ENCODE assay signal across 8 mouse cellular contexts in the genomic region with DNA sequence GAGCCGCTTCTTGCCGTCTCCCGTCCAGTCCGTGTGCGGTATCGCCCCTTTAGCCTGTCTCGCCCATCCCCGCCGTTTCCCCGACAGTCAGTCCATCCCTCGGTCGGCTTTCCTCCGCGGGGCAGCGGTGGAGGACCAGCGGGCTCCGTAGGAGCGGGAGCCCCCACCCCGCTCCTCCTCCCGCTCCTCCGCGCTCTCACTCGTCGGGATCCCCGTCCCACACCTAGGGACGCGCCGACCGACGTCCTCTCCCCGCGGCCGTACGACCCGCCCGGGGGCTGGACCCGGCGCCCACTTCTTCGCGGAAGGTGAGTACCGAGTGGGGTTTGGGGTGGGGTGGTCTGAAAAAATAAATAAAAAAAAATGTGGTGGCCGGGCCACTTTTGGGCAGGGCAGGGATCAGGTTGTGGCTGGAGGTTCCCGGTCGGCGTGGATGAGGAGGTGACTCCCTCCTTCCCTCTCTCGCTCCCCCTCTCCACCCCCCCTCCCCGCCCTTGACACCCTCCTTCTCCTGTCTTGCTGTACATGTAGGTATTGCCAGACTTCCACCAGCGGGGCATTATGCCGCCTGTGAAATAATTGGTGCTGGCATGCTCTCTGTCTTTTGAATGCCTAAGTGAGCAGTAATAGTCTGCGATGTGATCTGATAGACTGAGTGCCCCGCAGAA. TPM values are rescaled to one million over a fixed set of nuclear protein-coding genes. Genes with fewer than 3 reads are reported as not detected.
DNase-seq lines count a peak whose midpoint lies in the region; ATAC-seq and TF ChIP-seq lines count a peak whose summit lies in the region.

No protein-coding gene starts in this region.

- H3ac ChIP-seq in C2C12 (ENCODE audit: control insufficient read depth, insufficient read length, low read depth) = peak overlapping the region; percentile 87

- no peak for ATAC-seq in forebrain, embryonic 11.5 days (replicated peaks; ENCODE audit: low FRiP score)
- no peak for ATAC-seq in stomach, embryonic 16.5 days (ENCODE audit: insufficient read depth, low FRiP score)

- H3K79me3 ChIP-seq in C2C12 (ENCODE audit: low read depth) = peaks cover 21% of the 10 kb centered on the region

- H3K9ac ChIP-seq in forebrain, embryonic 11.5 days (ENCODE audit: low read length) = peak overlapping the region; percentile 83
- H3K9ac ChIP-seq in stomach, embryonic 16.5 days (ENCODE audit: low read length) = peak overlapping the region; percentile 88

- H3K79me2 ChIP-seq in C2C12 (ENCODE audit: control insufficient read depth, insufficient read depth) = peaks cover 54% of the 10 kb centered on the region

- intact Hi-C loops in heart, postnatal 14 days (cut with DNase I) = loop anchor here (2.0 to 5.0 kb wide), 6 partner anchors 49 to 431 kb away; a partner anchor contains a TSS

- no peaks in the 10 kb centered on the region for H3K9me3 ChIP-seq in heart, embryonic 10.5 days
- H3K9me3 ChIP-seq in forebrain, embryonic 11.5 days (ENCODE audit: control insufficient read depth, low read length) = no peaks in the 10 kb centered on the region
- no peaks in the 10 kb centered on the region for H3K9me3 ChIP-seq in stomach, embryonic 16.5 days (replicated peaks; ENCODE audit: control insufficient read depth, low read length)

- peaks cover 19% of the 10 kb centered on the region for H3K4me1 ChIP-seq in heart, embryonic 10.5 days
- H3K4me1 ChIP-seq in brown adipose tissue, adult 24 weeks (ENCODE audit: control insufficient read depth, insufficient read depth, insufficient read length, low read length) = no peaks in the 10 kb centered on the region
- peaks cover 3% of the 10 kb centered on the region for H3K4me1 ChIP-seq in forebrain, embryonic 11.5 days (replicated peaks; ENCODE audit: control insufficient read depth, insufficient read depth, low read length)
- 0 out of 2 replicates have a peak, but pooled peaks cover 3% of the 10 kb centered on the region for H3K4me1 ChIP-seq in stomach, embryonic 16.5 days (ENCODE audit: control insufficient read depth, insufficient read depth, low read length)

- H3K4me2 ChIP-seq in forebrain, embryonic 11.5 days (ENCODE audit: low read depth, low read length, severe bottlenecking) = peak overlapping the region; percentile 74
- H3K4me2 ChIP-seq in stomach, embryonic 16.5 days (ENCODE audit: low read depth, low read length) = peak overlapping the region; percentile 87

- WGBS in heart, embryonic 10.5 days = under 1% methylated on average over 51 of the region's 51 CpGs
- WGBS in forebrain, embryonic 11.5 days = under 1% methylated on average over 49 of the region's 51 CpGs
- under 1% methylated on average over 50 of the region's 51 CpGs for WGBS in stomach, embryonic 16.5 days

- DNase-seq in heart, embryonic 10.5 days (ENCODE audit: low spot score) = peak; percentile 81
- DNase-seq in heart, postnatal 14 days = no peak
- peak; percentile 79 for DNase-seq in forebrain, embryonic 11.5 days (ENCODE audit: low spot score)
- peak; percentile 3 to 48 for DNase-seq in layer of hippocampus, adult 18-20 months (ENCODE audit: low spot score in 2 of 2)
- DNase-seq in lung, postnatal 36 days = peak; percentile 26

- no peaks in the 10 kb centered on the region for H3K36me3 ChIP-seq in heart, embryonic 10.5 days
- peaks cover 13% of the 10 kb centered on the region for H3K36me3 ChIP-seq in C2C12 (ENCODE audit: control insufficient read depth, insufficient read depth)
- H3K36me3 ChIP-seq in forebrain, embryonic 11.5 days (ENCODE audit: control insufficient read depth, insufficient read depth, low read length) = no peaks in the 10 kb centered on the region
- H3K36me3 ChIP-seq in stomach, embryonic 16.5 days (ENCODE audit: control insufficient read depth, insufficient read depth, low read length) = no peaks in the 10 kb centered on the region

- peak overlapping the region; percentile 79 for H3K4me3 ChIP-seq in heart, embryonic 10.5 days
- peak overlapping the region; percentile 86 for H3K4me3 ChIP-seq in C2C12 (ENCODE audit: insufficient read depth, poor library complexity, severe bottlenecking)
- H3K4me3 ChIP-seq in brown adipose tissue, adult 24 weeks (ENCODE audit: insufficient read depth, low read depth, low read length) = peak overlapping the region; percentile 79
- peak overlapping the region; percentile 81 for H3K4me3 ChIP-seq in forebrain, embryonic 11.5 days (ENCODE audit: low read depth, low read length)
- peak overlapping the region; percentile 88 for H3K4me3 ChIP-seq in stomach, embryonic 16.5 days (replicated peaks; ENCODE audit: low read length)

- H3K27me3 ChIP-seq in heart, embryonic 10.5 days (ENCODE audit: insufficient read depth, poor library complexity, severe bottlenecking) = no peaks in the 10 kb centered on the region
- no peaks in the 10 kb centered on the region for H3K27me3 ChIP-seq in C2C12 (ENCODE audit: control insufficient read depth, insufficient read depth, insufficient read length)
- no peaks in the 10 kb centered on the region; the same call in 1 of the 2 replicates for H3K27me3 ChIP-seq in forebrain, embryonic 11.5 days (ENCODE audit: control insufficient read depth, insufficient read depth, low read length)
- no peaks in the 10 kb centered on the region for H3K27me3 ChIP-seq in stomach, embryonic 16.5 days (ENCODE audit: control insufficient read depth, insufficient read depth, low read length)

- peak overlapping the region; percentile 89 for H3K27ac ChIP-seq in heart, embryonic 10.5 days
- peak overlapping the region; percentile 67 for H3K27ac ChIP-seq in brown adipose tissue, adult 24 weeks (replicated peaks; ENCODE audit: low read depth, low read length)
- H3K27ac ChIP-seq in forebrain, embryonic 11.5 days (ENCODE audit: low read depth, low read length) = peak overlapping the region; percentile 81
- H3K27ac ChIP-seq in stomach, embryonic 16.5 days (ENCODE audit: low read length) = peak overlapping the region; percentile 92

- TF ChIP-seq CTCF in C2C12 (IDR thresholded peaks at IDR 0.05; ENCODE audit: control insufficient read depth, insufficient read depth, insufficient read length) = no peak

TF ChIP-seq in C2C12, 6 proteins besides CTCF, POLR2A, EP300 and RAD21:
- TF ChIP-seq MYOD1 (IDR thresholded peaks at IDR 0.05; ENCODE audit: control insufficient read depth, insufficient read length, low read depth) (no peak), MYOG (IDR thresholded peaks at IDR 0.05; ENCODE audit: control insufficient read depth, extremely low read depth, insufficient read length) (no peak), FOSL1 (IDR thresholded peaks at IDR 0.05; ENCODE audit: insufficient read depth, low read length, poor library complexity, severe bottlenecking) (no peak), CEBPB (IDR thresholded peaks at IDR 0.05; ENCODE audit: low read depth) (no peak), USF1 (IDR thresholded peaks at IDR 0.05; ENCODE audit: low read depth) (no peak), MAX (IDR thresholded peaks at IDR 0.05) (no peak)

RNA-seq across cellular contexts. Expression of a gene that starts 0.5 kb away (rescaled TPM):
- 33.7 and 34.1 TPM in 2 replicates for polyA plus RNA-seq in heart, embryonic 10.5 days (2016; fragmentation: Nextera tagmentation; extraction: Ambion mirVana)
- total RNA-seq in heart, postnatal 14 days (2021) = 10 to 100 TPM; 15.4 to 20.1 TPM
- polyA plus RNA-seq in C2C12 (2012; fragmentation: generic; extraction: Trizol) = 15.5 TPM
- polyA plus RNA-seq in brown adipose tissue, adult 24 weeks (2012; ENCODE audit: insufficient read depth, insufficient read length, missing spikeins) = 4.5 and 4.8 TPM in 2 replicates
- 26.5 and 29.4 TPM in 2 replicates for polyA plus RNA-seq in forebrain, embryonic 11.5 days (2014; fragmentation: Nextera tagmentation; extraction: Ambion mirVana)
- 10 to 100 TPM; 21.9 to 23.6 TPM for total RNA-seq in layer of hippocampus, adult 18-20 months (2021)
- polyA plus RNA-seq in stomach, embryonic 16.5 days (2015; fragmentation: Nextera tagmentation; extraction: Ambion mirVana) = 24.0 and 30.8 TPM in 2 replicates

Comparison
In these comparisons a context has a peak if more than half of its experiments do, and no peak if none do; other contexts are left out.
1. DNase-seq: peak in heart, embryonic 10.5 days (single experiment), forebrain, embryonic 11.5 days (single experiment), layer of hippocampus, adult 18-20 months (2 of 2) and lung, postnatal 36 days (single experiment); none in heart, postnatal 14 days (0 of 2).
2. Peak in every context shown above with its lines, with median percentiles within 50 percentile points of each other: H3K27ac ChIP-seq and H3K4me3 ChIP-seq.